Mouse (Mus musculus): ENCODE measurements at regions not wholly inside any gene's neighbourhood (a gene's known extent, or its start where the extent isn't known, plus 50 kb on each side); places are given as distances from the start of the nearest gene placed in this dataset.

- no peak for TF ChIP-seq CTCF (IDR thresholded peaks at IDR 0.05; ENCODE audit: low read depth, low read length)
- no peak for TF ChIP-seq GATA1 (IDR thresholded peaks at IDR 0.05; ENCODE audit: borderline replicate concordance, low read length)
- no peak for TF ChIP-seq TAL1 (conservative IDR thresholded peaks at IDR 0.05; ENCODE audit: low read depth, low read length)
Observed at GRCm38 (mm10) chr13:118895079-118895478, 225.5 kb downstream of the Fgf10 start.
